Mouse (Mus musculus): ENCODE results near the gene B3galt5. TPM values are rescaled to one million over a fixed set of nuclear protein-coding genes. Genes with fewer than 3 reads are reported as not detected.
A peak's percentile ranks its signal among the peaks of the same experiment; 100 is the strongest.

Gene B3galt5
- 0.08 and 0.53 TPM in 2 replicates for polyA plus RNA-seq (2016; fragmentation: Nextera tagmentation; extraction: Ambion mirVana)

DNA sequence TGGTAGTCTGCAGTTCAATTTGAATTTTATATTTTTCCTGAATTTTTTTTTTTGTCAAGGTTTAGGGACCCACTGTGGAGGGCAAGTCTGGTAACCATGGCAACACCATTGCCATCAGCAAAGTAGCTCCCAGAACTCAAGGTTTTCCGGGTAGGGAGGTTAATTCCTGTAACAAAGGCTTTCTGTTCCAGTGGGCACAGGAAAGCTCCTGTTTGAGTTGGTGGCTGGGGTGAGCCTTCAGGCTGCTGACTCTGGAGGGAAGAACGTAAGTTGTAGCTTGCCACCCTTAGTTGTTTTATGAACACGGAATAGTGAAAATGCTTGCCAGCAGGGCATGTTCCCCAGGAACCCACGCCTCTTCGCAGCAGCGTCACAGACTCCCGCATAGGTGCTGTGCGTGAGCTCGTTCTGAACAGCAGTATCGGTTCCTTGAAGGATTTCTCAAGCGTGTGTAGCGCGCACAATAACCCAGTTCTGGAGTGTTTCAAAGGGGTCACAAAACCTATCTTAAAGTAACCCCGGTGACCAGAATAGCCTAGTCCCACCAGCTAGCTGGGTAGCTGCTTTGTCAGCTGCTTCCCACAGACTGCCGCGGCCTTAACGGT is at the start of gene B3galt5:
Gene B3galt5, plus strand, starts transcription at position 436 of the 605 bp plus-strand sequence.
- no peak within 1 kb of the TSS for H3K27ac ChIP-seq
- no peaks in the 10 kb centered on the region for H3K4me1 ChIP-seq
- H3K36me3 ChIP-seq: no peaks in the 10 kb centered on the region
- no peaks in the 10 kb centered on the region for H3K9me3 ChIP-seq (replicated peaks)
- no peak within 1 kb of the TSS for H3K4me3 ChIP-seq
- H3K4me2 ChIP-seq: no peak within 1 kb of the TSS
- 74% methylated on average over 17 of the region's 17 CpGs for WGBS (ENCODE audit: insufficient replicate concordance)
- no peak for ATAC-seq
- H3K27me3 ChIP-seq (replicated peaks): no peaks in the 10 kb centered on the region
- H3K9ac ChIP-seq: no peak within 1 kb of the TSS

DNA sequence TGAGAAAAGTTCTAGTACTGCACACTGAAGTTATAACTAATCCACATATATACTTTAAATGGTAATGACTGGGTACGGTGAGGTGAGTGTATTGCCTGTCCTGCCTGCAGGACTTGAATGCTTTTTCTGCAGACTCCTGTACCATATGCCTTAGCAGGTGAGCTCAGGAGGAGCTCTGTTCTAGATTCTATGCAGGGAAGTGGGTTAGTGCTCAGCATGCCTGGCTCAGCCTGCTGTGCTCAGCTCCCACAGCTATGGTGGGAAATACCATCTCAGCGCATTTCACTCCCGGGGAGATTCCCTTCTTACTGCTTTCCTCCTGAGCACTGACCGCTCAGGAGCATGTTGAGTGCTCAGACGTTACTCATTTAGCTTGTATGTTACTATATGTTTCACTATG is 48.0 kb upstream of the B3galt5 start:
- H3K27ac ChIP-seq: no peak overlapping the region
- no peak overlapping the region for H3K4me2 ChIP-seq
- H3K4me3 ChIP-seq: no peak overlapping the region
- peaks cover 9% of the 10 kb centered on the region for H3K4me1 ChIP-seq
- 75% methylated on average over 5 of the region's 5 CpGs for WGBS (ENCODE audit: insufficient replicate concordance)
- peaks cover 22% of the 10 kb centered on the region for H3K27me3 ChIP-seq (replicated peaks)
- no peak for ATAC-seq
- H3K9me3 ChIP-seq (replicated peaks): no peaks in the 10 kb centered on the region
- no peaks in the 10 kb centered on the region for H3K36me3 ChIP-seq
- no peak overlapping the region for H3K9ac ChIP-seq

DNA sequence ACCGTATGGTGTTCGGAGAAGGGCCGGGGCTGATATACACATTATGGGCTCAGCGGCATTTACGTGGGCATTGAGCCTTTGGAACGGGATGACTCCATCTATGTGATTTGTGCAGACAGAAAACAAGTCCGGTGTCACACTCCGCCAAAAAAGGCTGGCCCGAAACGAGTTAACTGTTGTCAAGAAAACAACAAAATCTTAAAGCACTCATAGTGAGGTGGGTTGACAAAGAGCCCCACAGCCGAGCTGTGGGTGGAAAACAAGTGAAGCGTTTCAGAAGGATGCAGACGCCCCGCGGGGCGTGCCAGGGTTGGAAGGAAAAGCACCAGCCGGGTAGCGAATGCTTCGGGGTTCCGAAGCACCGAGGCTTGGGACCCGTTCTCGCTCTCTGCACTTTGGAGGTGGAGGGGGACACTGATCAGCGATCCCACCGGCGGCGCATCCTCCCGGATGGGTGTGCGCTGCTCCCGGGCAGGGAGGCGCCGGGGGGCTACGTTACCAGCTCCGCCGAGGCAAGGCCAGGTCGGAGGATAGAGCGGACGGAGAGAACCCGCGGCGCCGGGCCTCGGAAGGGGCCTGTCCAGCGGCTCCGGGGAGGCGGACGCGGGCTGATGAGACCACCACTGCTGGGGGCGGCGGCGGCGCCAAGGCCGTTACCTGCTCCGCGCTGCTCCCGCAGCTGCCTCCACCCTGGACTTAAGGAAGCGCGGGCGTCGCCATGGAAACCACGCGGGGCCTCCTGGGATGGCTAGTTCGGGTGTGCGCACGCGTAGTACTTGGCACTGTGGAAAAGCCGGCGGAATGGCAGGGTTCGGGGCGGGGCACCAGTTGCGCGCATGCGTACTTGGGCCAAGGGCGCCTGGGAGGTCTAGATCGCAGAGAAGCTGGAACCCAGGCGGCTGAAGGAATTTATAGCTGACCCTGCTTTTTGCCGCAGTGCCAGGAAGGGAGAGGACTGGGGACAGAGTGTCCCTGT is 43.8 kb upstream of the B3galt5 start, which contains the start of gene Lca5l:
Gene Lca5l, minus strand, starts transcription at position 741 of the 976 bp plus-strand sequence.
- WGBS (ENCODE audit: insufficient replicate concordance): 1% methylated on average over 74 of the region's 77 CpGs
- H3K27ac ChIP-seq: no peak within 1 kb of the TSS

DNA sequence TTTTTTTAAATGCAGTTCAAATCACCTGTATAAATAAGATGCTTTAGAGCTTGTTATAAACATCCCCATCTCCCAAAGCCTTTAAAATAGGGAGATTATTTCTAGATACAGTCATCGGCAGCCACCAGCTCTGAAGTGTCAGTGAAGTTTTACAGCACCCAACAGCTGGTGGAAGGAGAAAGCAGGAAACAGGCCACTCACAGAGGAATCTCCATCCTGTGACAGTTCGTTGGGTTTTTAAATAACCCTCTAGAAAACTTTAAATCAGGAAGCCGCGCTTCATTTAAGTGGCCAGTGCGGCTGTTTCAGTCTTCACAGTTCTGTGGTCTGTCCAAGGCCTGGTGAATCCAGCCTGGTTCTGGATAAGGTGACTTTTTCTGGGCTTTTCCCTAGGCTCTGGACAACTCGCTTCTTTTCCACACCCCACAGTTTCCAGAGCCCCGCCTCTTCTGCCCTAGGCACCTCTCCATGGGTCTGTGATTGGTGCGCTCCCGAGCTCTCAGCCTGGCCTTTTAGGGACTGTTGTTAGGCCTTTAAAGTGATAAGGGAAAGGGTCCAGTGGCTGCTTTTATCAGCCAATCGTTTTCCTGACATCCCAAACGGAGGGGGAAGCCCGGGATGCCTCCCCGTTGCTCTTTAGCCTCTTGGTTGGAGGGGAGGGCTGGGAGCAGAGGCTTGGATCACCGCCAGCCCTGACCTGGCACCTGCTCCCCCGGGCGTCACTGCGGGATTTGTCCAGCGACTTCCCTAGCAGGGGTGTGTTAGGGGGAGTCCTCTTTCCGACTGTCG is 35.5 kb upstream of the B3galt5 start, which contains the start of gene Sh3bgr:
Gene Sh3bgr, plus strand, starts transcription at position 538 of the 789 bp plus-strand sequence.
- Histone ChIP-seq H3K4me1 (0 out of 2 replicates have a peak, but pooled peaks cover 7% of the 10 kb centered on the region), H3K4me2 (peak within 1 kb of the TSS; percentile 51), H3K27ac (no peak within 1 kb of the TSS), H3K36me3 (no peaks in the 10 kb centered on the region), H3K27me3 (replicated peaks) (peaks cover 17% of the 10 kb centered on the region), H3K9ac (no peak within 1 kb of the TSS), H3K4me3 (peak within 1 kb of the TSS; percentile 21), H3K9me3 (replicated peaks) (no peaks in the 10 kb centered on the region)
- WGBS (ENCODE audit: insufficient replicate concordance): 12% methylated on average over 20 of the region's 20 CpGs
- ATAC-seq: peak; percentile 61

More for the DNA sequence above, 43.8 kb upstream of the B3galt5 start, which contains the start of gene Lca5l:
- Histone ChIP-seq H3K4me2 (peak within 1 kb of the TSS; percentile 99), H3K9ac (peak within 1 kb of the TSS; percentile 70), H3K4me3 (peak within 1 kb of the TSS; percentile 76), H3K9me3 (replicated peaks) (no peaks in the 10 kb centered on the region), H3K4me1 (peaks cover 11% of the 10 kb centered on the region), H3K27me3 (replicated peaks) (peaks cover 22% of the 10 kb centered on the region), H3K36me3 (no peaks in the 10 kb centered on the region)
- ATAC-seq: peak; percentile 98

DNA sequence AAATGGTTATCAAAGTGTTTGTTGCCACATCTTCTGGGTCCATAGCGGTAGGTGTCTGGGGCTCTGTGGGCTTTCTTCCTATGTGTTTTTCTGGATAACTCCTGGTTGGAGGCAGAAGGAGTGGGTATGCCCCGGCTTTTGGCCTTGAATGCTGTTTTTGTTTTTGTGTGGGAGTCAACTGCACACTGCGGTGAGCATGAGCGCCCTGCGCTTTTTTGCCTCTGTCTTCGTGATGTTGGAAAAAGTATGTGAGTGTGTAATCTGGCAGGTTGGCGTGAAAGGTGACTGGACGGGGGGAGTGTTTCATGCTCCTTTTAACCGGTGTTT is 34.9 kb upstream of the B3galt5 start:
- WGBS (ENCODE audit: insufficient replicate concordance): 47% methylated on average over 9 of the region's 9 CpGs
- Histone ChIP-seq H3K27ac (no peak overlapping the region), H3K4me3 (peak overlapping the region; percentile 21; the same call in 1 of the 2 replicates), H3K9ac (no peak overlapping the region), H3K36me3 (no peaks in the 10 kb centered on the region), H3K4me1 (0 out of 2 replicates have a peak, but pooled peaks cover 7% of the 10 kb centered on the region), H3K4me2 (peak overlapping the region; percentile 51), H3K27me3 (replicated peaks) (peaks cover 17% of the 10 kb centered on the region), H3K9me3 (replicated peaks) (no peaks in the 10 kb centered on the region)
- ATAC-seq: no peak

DNA sequence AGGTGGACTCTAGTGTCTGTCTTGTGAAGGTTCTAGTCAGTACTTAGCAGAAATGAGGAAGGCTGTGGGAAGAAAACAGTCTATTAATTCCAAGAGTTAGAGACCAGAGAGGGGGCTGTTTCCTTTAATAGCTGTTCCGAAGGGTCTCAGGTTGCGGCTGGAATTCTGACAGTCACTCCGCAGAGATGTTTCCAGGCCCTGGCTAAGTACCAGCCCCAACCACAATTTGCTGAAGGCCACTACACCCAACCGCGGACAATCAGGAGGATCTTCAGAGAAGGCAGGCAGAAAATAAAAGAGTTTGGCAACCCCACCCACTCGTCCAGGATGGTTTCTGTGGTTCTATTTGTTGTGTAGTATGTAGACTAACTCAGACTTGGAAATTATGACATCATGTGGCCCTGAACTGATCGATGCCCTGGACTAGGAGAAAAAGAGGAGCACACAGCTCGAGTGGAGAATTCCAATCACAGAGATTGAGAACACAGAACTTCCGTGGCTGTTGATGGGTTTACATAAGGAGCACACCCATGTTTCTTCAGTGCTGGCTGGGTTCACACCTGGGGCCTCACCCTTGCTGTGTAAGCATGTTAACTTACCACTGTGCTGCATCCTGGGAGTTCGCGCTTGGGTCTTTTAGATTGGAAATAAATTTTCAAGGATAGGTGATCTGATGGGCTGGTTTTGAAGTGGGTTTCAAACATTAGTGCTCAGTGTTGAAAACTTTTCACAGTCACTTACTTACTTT is 33.9 kb upstream of the B3galt5 start:
- Histone ChIP-seq H3K27ac (no peak overlapping the region), H3K9ac (no peak overlapping the region), H3K4me2 (no peak overlapping the region), H3K4me3 (no peak overlapping the region), H3K27me3 (replicated peaks) (peaks cover 17% of the 10 kb centered on the region), H3K9me3 (replicated peaks) (no peaks in the 10 kb centered on the region), H3K36me3 (no peaks in the 10 kb centered on the region), H3K4me1 (0 out of 2 replicates have a peak, but pooled peaks cover 7% of the 10 kb centered on the region)
- ATAC-seq: no peak
- WGBS (ENCODE audit: insufficient replicate concordance): 66% methylated on average over 11 of the region's 11 CpGs

DNA sequence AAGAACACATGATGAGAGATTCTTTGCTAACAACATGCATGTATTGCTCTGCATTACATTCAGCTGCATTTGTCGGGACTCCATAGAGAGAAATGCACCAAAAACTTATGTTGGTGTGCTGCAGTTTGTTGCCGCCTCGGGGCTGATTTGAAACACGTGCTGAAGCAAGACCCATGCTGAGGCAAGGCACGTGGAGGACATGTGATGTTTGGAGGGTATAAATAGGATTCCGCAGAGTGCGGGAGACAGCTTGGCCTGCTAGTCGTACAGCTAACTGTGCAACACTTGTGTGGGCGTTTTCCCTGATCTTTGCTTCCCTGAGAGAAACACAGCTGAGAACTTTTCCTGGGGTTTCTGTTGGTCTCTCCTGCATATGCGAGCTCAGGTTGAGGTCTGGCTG is 25.8 kb upstream of the B3galt5 start:
- no peak for ATAC-seq
- Histone ChIP-seq H3K36me3 (no peaks in the 10 kb centered on the region), H3K27me3 (replicated peaks) (no peaks in the 10 kb centered on the region), H3K9ac (no peak overlapping the region), H3K27ac (no peak overlapping the region), H3K4me2 (no peak overlapping the region), H3K4me1 (no peaks in the 10 kb centered on the region), H3K9me3 (replicated peaks) (no peaks in the 10 kb centered on the region), H3K4me3 (no peak overlapping the region)
- WGBS (ENCODE audit: insufficient replicate concordance): 75% methylated on average over 10 of the region's 10 CpGs

DNA sequence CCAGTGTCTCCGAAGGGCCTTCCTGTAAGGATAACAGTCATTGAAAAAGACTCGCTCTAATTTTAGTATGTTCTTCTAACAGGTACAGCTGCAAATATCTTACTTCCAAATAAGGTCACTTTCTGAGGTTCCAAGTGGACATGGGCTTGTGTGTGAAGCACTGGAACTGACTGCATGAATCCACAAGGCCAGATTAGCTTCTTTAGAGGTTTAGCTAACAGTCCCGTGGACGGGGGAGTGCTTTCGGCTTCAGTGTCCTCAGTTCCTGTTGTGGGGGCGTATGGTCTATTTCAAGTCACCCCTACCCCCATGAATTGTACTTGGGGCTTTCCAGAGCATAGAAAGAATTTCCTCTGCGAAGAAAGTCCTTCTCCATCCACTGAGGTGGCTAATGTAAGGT is 24.7 kb upstream of the B3galt5 start:
- Histone ChIP-seq H3K4me2 (no peak overlapping the region), H3K9me3 (replicated peaks) (no peaks in the 10 kb centered on the region), H3K9ac (no peak overlapping the region), H3K4me1 (no peaks in the 10 kb centered on the region), H3K36me3 (no peaks in the 10 kb centered on the region), H3K27ac (no peak overlapping the region), H3K4me3 (no peak overlapping the region), H3K27me3 (replicated peaks) (no peaks in the 10 kb centered on the region)
- ATAC-seq: no peak
- WGBS (ENCODE audit: insufficient replicate concordance): 68% methylated on average over 7 of the region's 7 CpGs

DNA sequence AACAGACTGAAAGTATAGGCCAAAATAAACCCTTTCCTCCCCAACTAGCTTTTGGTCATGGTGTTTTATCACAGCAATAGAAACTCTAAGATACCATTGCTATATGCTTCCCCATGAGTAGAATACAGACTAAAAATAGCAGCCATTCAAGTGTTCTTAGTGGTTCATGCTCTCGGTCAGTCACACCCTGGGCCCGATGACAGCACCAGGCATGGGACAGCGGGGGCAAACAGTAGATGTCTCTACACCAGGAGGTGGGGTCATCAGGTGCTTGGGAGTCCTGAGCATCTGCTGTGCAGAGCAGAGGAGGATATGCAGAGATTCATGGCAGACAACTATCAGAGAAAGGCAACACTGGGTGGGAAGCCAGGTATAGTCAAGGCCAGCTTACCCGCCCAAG is 22.6 kb upstream of the B3galt5 start:
- H3K27me3 ChIP-seq (replicated peaks): no peaks in the 10 kb centered on the region
- H3K9ac ChIP-seq: no peak overlapping the region
- no peak overlapping the region for H3K4me3 ChIP-seq
- 77% methylated on average over 4 of the region's 4 CpGs for WGBS (ENCODE audit: insufficient replicate concordance)
- no peak for ATAC-seq
- H3K27ac ChIP-seq: no peak overlapping the region
- H3K9me3 ChIP-seq (replicated peaks): no peaks in the 10 kb centered on the region
- no peaks in the 10 kb centered on the region for H3K4me1 ChIP-seq
- H3K36me3 ChIP-seq: no peaks in the 10 kb centered on the region
- H3K4me2 ChIP-seq: no peak overlapping the region

DNA sequence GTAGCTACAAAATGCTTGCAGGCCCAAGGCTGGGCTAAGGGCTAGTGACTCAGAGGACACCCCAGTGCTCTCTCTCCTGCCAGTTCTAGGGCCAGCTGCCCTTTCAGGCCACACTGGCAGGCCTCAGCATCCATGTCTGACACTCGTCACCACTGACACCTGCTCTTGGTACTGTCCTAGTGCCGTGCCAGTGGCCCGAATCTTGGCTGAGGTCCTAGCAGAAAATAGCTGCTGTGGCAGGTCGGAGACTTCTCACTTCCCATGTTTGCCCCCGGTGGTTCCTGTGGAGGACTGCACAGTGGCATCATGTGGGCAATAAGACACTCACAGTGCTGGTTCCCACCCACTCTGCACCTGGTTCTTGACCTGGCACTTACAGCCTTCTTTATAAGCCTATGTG is 14.1 kb upstream of the B3galt5 start:
- Histone ChIP-seq H3K9me3 (replicated peaks) (no peaks in the 10 kb centered on the region), H3K27me3 (replicated peaks) (no peaks in the 10 kb centered on the region), H3K4me3 (no peak overlapping the region), H3K27ac (no peak overlapping the region), H3K4me1 (no peaks in the 10 kb centered on the region), H3K36me3 (no peaks in the 10 kb centered on the region), H3K4me2 (no peak overlapping the region), H3K9ac (no peak overlapping the region)
- no peak for ATAC-seq
- WGBS (ENCODE audit: insufficient replicate concordance): 66% methylated on average over 5 of the region's 5 CpGs

DNA sequence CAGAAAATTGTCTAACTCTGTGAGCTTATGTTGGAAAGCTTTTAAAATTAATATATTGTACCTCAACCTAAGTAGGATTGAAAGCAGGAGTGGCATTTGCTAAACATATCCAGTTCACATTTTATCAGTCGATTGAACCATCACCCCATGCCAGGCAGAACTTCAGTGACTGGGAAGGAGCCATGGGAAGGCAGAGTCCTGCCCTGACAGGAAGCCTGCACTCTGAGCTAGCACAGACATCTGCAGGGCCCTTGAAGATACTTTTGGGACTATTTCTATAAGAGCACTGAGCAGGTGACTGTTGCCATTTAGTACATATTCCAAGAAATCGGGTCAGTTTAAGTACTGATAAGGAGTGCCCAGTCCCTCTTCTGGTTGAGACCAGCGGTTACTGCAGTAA is 13.6 kb upstream of the B3galt5 start:
- no peak overlapping the region for H3K27ac ChIP-seq
- H3K9ac ChIP-seq: no peak overlapping the region
- H3K9me3 ChIP-seq (replicated peaks): no peaks in the 10 kb centered on the region
- no peak overlapping the region for H3K4me2 ChIP-seq
- no peak overlapping the region for H3K4me3 ChIP-seq
- 68% methylated on average over 3 of the region's 3 CpGs for WGBS (ENCODE audit: insufficient replicate concordance)
- no peaks in the 10 kb centered on the region for H3K27me3 ChIP-seq (replicated peaks)
- ATAC-seq: no peak
- H3K4me1 ChIP-seq: no peaks in the 10 kb centered on the region
- H3K36me3 ChIP-seq: no peaks in the 10 kb centered on the region

All from liver, embryonic 12.5 days (tissue).